Mouse (Mus musculus): ENCODE results near the gene Il1rn.

DNA sequence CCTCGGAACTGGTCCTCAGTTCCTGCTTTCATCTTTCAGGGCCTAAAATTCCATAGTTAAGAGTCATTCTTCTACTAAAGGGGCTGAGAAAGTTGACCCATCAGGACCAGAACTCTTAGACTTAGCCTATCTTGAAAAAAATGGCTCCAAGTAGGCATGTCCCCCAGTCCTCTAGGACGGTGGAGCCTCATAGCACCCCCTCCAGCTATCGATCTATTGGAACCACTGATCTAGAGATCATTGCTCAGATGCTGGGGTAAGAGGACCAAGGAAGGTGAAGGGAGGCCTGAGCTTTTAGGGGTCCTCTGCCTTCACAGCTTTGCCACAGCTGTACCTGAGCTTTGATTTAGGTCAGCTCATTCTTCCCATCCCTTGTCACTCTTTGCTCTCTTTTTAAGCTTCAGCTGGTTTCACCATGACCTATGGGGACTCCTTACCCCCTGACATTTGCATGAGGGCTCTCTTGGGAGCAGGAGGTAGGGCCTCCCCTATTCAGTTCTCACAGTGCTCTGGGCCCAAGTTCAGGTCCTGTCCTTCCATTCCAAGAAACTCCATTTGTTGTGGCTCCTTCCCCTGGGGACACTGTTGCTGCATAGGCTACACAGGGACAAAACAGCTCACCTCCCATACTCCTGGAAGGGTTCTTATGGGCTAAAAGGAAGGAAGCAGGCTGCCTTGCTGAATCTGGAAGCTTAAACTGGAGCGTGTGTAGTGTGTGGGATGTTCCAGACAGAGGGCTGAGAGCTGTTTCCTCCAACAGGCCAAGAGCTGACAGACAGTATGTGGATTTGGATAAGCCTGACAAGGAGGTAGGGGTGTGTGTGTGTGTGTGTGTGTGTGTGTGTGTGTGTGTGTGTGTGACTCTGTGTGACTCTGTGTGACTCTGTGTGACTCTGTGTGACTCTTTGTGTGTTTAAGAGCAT is 51.0 kb downstream of the Il1rn start:
- TF ChIP-seq POLR2A (IDR thresholded peaks at IDR 0.05; ENCODE audit: extremely low read depth, insufficient read depth, low read length), result no peak
- no peak for TF ChIP-seq CTCF (IDR thresholded peaks at IDR 0.05; ENCODE audit: extremely low read depth, insufficient read depth, low read length)

Measured in cortical plate, adult 2 months (tissue).